Mouse (Mus musculus) MEL (cell line): Measurements from ENCODE around the gene Rspo1. TPM values are rescaled to one million over a fixed set of nuclear protein-coding genes. Genes with fewer than 3 reads are reported as not detected.

Experiments
- DNase-seq: peaks from one replicate; pipeline ENCODE4 v3.0.0; 2011; ENCODE audit warnings: low read depth, low spot score
- H3K27ac ChIP-seq: 2 replicates; pipeline ENCODE4 v1.5.1; 2012; ENCODE audit warnings: low read depth, mild to moderate bottlenecking, control low read depth, low read length, moderate library complexity; ENCODE audit not compliant: control insufficient read depth
- H3K27me3 ChIP-seq, 2 experiments: fragments of 150-350 bp in 1 of 2; sonication (generic) in 1 of 2; 2 replicates each; pipeline ENCODE4 v1.6.1; 2012; ENCODE audit warnings: low read length in 2 of 2, mild to moderate bottlenecking in 2 of 2, improper control_type of control experiment in 1 of 2, moderate library complexity in 1 of 2; ENCODE audit not compliant: insufficient read depth in 2 of 2, control insufficient read depth in 1 of 2
- H3K36me3 ChIP-seq, 2 experiments: 2 replicates each; pipeline ENCODE4 v1.6.1; 2012 to 2014; ENCODE audit warnings: low read length in 2 of 2, improper control_type of control experiment in 1 of 2, inconsistent platforms in 1 of 2, mild to moderate bottlenecking in 1 of 2; ENCODE audit not compliant: insufficient read depth in 2 of 2, control insufficient read depth in 1 of 2
- H3K4me1 ChIP-seq, 2 experiments: fragments of 150-350 bp in 1 of 2; sonication (generic) in 1 of 2; 2 replicates each; pipeline ENCODE4 v1.6.1; 2012; ENCODE audit warnings: low read length in 2 of 2, improper control_type of control experiment in 1 of 2, mild to moderate bottlenecking in 1 of 2; ENCODE audit not compliant: insufficient read depth in 2 of 2, control insufficient read depth in 1 of 2
- H3K4me3 ChIP-seq, 2 experiments: fragments of 150-350 bp in 1 of 2; sonication (generic) in 1 of 2; 2 replicates each; pipeline ENCODE4 v1.5.1; 2012; ENCODE audit warnings: low read depth in 2 of 2, low read length in 2 of 2, mild to moderate bottlenecking in 2 of 2, moderate library complexity in 2 of 2, control low read depth in 1 of 2, improper control_type of control experiment in 1 of 2; ENCODE audit not compliant: control insufficient read depth in 1 of 2, insufficient read depth in 1 of 2
- H3K79me2 ChIP-seq: 2 replicates; pipeline ENCODE4 v1.6.1; 2012; ENCODE audit warnings: mild to moderate bottlenecking, low read length, moderate library complexity; ENCODE audit not compliant: control insufficient read depth, poor library complexity, insufficient read depth
- H3K9ac ChIP-seq: 2 replicates; pipeline ENCODE4 v1.6.1; 2012; ENCODE audit warnings: low read depth, mild to moderate bottlenecking, control low read depth, low read length, moderate library complexity; ENCODE audit not compliant: control insufficient read depth, poor library complexity, severe bottlenecking
- H3K9me3 ChIP-seq: fragments of 150-350 bp; sonication (generic); replicated peaks from 2 replicates; pipeline ENCODE4 v1.6.1; 2012; ENCODE audit warnings: mild to moderate bottlenecking, low read length, improper control_type of control experiment, moderate library complexity; ENCODE audit not compliant: insufficient read depth
- CHD1 ChIP-seq: IDR thresholded peaks from 2 replicates; pipeline ENCODE4 v1.6.1; 2012; ENCODE audit warnings: low read depth, mild to moderate bottlenecking, inconsistent platforms, low read length, improper control_type of control experiment
- CHD2 ChIP-seq: IDR thresholded peaks from 2 replicates; pipeline ENCODE4 v1.6.1; 2011; ENCODE audit warnings: low read length, improper control_type of control experiment
- ETS1 ChIP-seq: IDR thresholded peaks from 2 replicates; pipeline ENCODE4 v1.6.1; 2012; ENCODE audit warnings: low read depth, mild to moderate bottlenecking, inconsistent platforms, low read length, improper control_type of control experiment, moderate library complexity
- GABPA ChIP-seq: IDR thresholded peaks from 2 replicates; pipeline ENCODE4 v1.6.1; 2012; ENCODE audit warnings: low read depth, mild to moderate bottlenecking, inconsistent platforms, low read length, improper control_type of control experiment, moderate library complexity
- GATA1 ChIP-seq: IDR thresholded peaks from 2 replicates; pipeline ENCODE4 v1.6.1; 2011; ENCODE audit warnings: low read depth, low read length, improper control_type of control experiment
- KAT2A ChIP-seq: conservative IDR thresholded peaks from 2 replicates; pipeline ENCODE4 v1.6.1; 2012; ENCODE audit warnings: low read depth, low read length, improper control_type of control experiment, inconsistent platforms
- MAX ChIP-seq: IDR thresholded peaks from 2 replicates; pipeline ENCODE4 v1.6.1; 2011; ENCODE audit warnings: low read length, improper control_type of control experiment
- MEF2A ChIP-seq: IDR thresholded peaks from 2 replicates; pipeline ENCODE4 v1.6.1; 2014; ENCODE audit warnings: low read depth, mild to moderate bottlenecking, inconsistent platforms, low read length, improper control_type of control experiment; ENCODE audit not compliant: poor library complexity, insufficient replicate concordance, severe bottlenecking; ENCODE audit errors: extremely low read depth
- MXI1 ChIP-seq: IDR thresholded peaks from 2 replicates; pipeline ENCODE4 v1.6.1; 2011; ENCODE audit warnings: mild to moderate bottlenecking, low read depth, low read length, improper control_type of control experiment
- MYB ChIP-seq: IDR thresholded peaks from 2 replicates; pipeline ENCODE4 v1.6.1; 2011; ENCODE audit warnings: mild to moderate bottlenecking, low read depth, low read length, improper control_type of control experiment
- NRF1 ChIP-seq: IDR thresholded peaks from 2 replicates; pipeline ENCODE4 v1.6.1; 2014; ENCODE audit warnings: low read depth, mild to moderate bottlenecking, inconsistent platforms, low read length, improper control_type of control experiment, moderate library complexity; ENCODE audit not compliant: poor library complexity, insufficient read depth, severe bottlenecking
- RAD21 ChIP-seq: IDR thresholded peaks from 2 replicates; pipeline ENCODE4 v1.6.1; 2011; ENCODE audit warnings: mild to moderate bottlenecking, low read depth, low read length, improper control_type of control experiment
- RCOR1 ChIP-seq: IDR thresholded peaks from 2 replicates; pipeline ENCODE4 v1.6.1; 2012; ENCODE audit warnings: low read depth, mild to moderate bottlenecking, inconsistent platforms, low read length, improper control_type of control experiment
- TBP ChIP-seq: IDR thresholded peaks from 2 replicates; pipeline ENCODE4 v1.8.0; 2011; ENCODE audit warnings: low read depth, low read length, improper control_type of control experiment
- TCF12 ChIP-seq: IDR thresholded peaks from 2 replicates; pipeline ENCODE4 v1.6.1; 2014; ENCODE audit warnings: low read depth, mild to moderate bottlenecking, inconsistent platforms, low read length, improper control_type of control experiment, moderate library complexity
- UBTF ChIP-seq: IDR thresholded peaks from 2 replicates; pipeline ENCODE4 v1.6.1; 2012; ENCODE audit warnings: low read depth, mild to moderate bottlenecking, inconsistent platforms, low read length, improper control_type of control experiment, moderate library complexity, borderline replicate concordance; ENCODE audit not compliant: insufficient read depth
- USF1 ChIP-seq: IDR thresholded peaks from 2 replicates; pipeline ENCODE4 v1.6.1; 2014; ENCODE audit warnings: low read depth, mild to moderate bottlenecking, inconsistent platforms, low read length, improper control_type of control experiment, moderate library complexity
- ZC3H11A ChIP-seq: IDR thresholded peaks from 2 replicates; pipeline ENCODE4 v1.6.1; 2012; ENCODE audit warnings: low read depth, mild to moderate bottlenecking, inconsistent platforms, low read length, improper control_type of control experiment
- ZMIZ1 ChIP-seq: IDR thresholded peaks from 2 replicates; pipeline ENCODE4 v1.6.1; 2012; ENCODE audit warnings: low read depth, mild to moderate bottlenecking, inconsistent platforms, low read length, improper control_type of control experiment, moderate library complexity
- polyA plus RNA-seq, 2 experiments: library from polyadenylated mRNA; stranded (reverse) in 1 of 2; unstranded in 1 of 2; fragments of >175 nt in 1 of 2; fragments of >200 nt in 1 of 2; gene quantifications; 2 replicates each; pipeline versions ENCODE4 v1.2.1 to v1.2.4; 2012; ENCODE audit warnings: low replicate concordance in 2 of 2, low read depth in 1 of 2; ENCODE audit not compliant: insufficient read length in 2 of 2, insufficient read depth in 1 of 2, missing spikeins in 1 of 2
- total RNA-seq: library from RNA; depleted of rRNA; stranded (reverse); fragments of 300-350 nt; gene quantifications from 2 replicates; pipeline ENCODE4 v1.2.3, GENCODE M21; 2012

The Rspo1 gene
- total and polyA plus RNA-seq, 3 experiments = not detected

DNA sequence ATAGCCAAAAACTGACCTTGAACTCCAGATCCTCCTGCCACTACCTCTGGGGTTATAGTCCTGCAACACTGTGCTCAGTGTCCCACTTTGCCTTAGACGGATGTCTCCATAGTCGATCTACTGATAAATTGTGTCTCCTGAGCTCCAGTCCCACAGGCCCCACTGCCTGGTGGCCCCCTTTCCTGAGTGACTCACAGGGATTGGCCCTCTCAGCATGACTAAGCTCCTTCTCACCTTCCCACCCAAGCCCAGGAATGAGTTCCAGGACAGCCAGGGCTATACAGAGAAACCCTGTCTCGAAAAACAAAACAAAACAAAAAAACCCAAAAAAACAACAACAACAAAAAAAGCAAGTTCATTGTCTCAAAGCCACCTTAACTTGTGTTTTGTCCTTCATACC, 13.3 kb downstream of the Rspo1 start:
- Histone ChIP-seq H3K36me3 (no peaks in the 10 kb centered on the region), H3K4me3 (no peak overlapping the region), H3K27ac (no peak overlapping the region), H3K27me3 (peaks cover 0 to 5% of the 10 kb centered on the region in 2 experiments; a peak in 2 of 4 replicates), H3K9ac (no peak overlapping the region), H3K79me2 (no peaks in the 10 kb centered on the region), H3K4me1 (no peaks in the 10 kb centered on the region), H3K9me3 (no peaks in the 10 kb centered on the region)
- no peak for DNase-seq
- no peak for TF ChIP-seq CHD1
- no peak for TF ChIP-seq GABPA
- TF ChIP-seq MAX = no peak
- no peak for TF ChIP-seq USF1
- TF ChIP-seq KAT2A = no peak
- TF ChIP-seq TCF12 = no peak
- no peak for TF ChIP-seq MYB
- TF ChIP-seq GATA1 = no peak

DNA sequence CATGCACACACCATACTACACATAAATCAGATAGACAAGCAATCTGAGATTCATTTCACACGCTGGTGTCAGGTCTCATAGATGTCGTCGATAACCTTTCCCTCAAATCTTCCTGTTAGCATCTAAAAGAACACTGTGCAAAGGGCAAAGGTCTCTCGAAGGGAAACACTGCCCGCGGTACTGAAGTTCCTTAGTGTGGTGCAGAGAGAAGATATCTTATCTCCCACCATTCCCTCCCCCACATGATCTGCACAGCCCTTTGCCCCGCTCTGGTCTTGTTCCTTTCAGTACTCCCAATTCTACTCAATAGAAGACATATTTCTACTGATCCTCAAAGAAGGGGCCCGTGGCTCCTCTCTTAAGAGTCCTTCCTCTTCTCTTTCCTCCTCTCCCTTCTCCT, 16.7 kb downstream of the Rspo1 start:
- H3K9me3 ChIP-seq = no peaks in the 10 kb centered on the region
- H3K4me3 ChIP-seq = no peak overlapping the region
- no peaks in the 10 kb centered on the region for H3K79me2 ChIP-seq
- H3K4me1 ChIP-seq = no peaks in the 10 kb centered on the region
- H3K36me3 ChIP-seq = no peaks in the 10 kb centered on the region
- H3K27ac ChIP-seq = no peak overlapping the region
- peaks cover 0 to 8% of the 10 kb centered on the region in 2 experiments; a peak in 2 of 4 replicates for H3K27me3 ChIP-seq
- H3K9ac ChIP-seq = no peak overlapping the region
- DNase-seq = no peak
- no peak for TF ChIP-seq CHD2
- no peak for TF ChIP-seq ZMIZ1
- no peak for TF ChIP-seq KAT2A
- no peak for TF ChIP-seq MEF2A
- no peak for TF ChIP-seq RCOR1
- TF ChIP-seq UBTF = no peak
- TF ChIP-seq ETS1 = no peak
- no peak for TF ChIP-seq MXI1
- no peak for TF ChIP-seq TBP
- no peak for TF ChIP-seq GABPA
- no peak for TF ChIP-seq ZC3H11A
- TF ChIP-seq RAD21 = no peak
- TF ChIP-seq NRF1 = no peak
